Mouse (Mus musculus) lung, adult 18-20 months (tissue): ENCODE measurements around the gene Pigq.

ENCODE experiments used
- DNase-seq, 2 experiments: peaks; one replicate each; pipeline ENCODE4 v3.0.0; 2022; ENCODE audit warnings: mixed read lengths in 2 of 2

Pigq gene

DNA sequence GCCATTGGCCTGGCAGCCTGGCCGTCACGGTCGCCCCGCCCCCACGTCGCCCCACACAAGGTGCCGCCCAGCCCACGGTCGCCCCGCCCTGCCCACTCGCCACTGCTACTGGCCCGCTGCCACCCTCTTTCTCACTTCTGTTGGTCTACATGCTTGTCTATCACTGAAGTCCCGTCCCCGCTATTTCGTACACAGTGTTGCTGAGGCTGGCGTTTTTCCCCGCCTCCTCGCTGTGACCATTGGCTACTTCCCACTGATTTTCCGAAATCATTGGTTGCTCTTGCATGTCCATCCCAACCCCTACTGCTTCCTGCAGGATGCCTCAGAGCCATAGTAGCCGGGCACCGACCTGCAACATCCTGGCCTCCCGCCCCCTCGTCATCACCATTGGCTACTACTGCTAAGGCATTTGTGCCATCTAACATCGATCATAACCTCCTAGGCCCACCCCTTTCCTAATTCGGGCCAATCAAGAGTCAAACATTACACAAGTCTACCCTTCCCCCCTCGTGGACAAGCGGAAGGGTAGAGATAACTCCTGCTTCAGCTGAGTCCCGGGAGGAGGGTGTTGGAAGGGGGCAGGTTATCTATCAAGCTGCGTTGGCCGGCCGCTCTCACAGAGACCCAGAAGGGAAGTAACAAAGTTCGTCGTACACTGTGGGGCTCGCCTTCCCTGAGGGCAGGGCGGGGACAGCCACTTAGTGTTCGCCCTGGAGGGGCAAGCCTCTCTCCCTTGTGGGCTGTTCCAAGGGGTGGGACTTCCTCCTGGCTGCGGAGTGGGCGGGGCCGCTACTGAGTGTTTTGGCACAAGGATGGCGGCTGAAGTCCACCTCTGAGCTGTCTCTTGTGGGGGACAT, 24.7 kb downstream of the Pigq start:
- peak; percentile 100 for DNase-seq

DNA sequence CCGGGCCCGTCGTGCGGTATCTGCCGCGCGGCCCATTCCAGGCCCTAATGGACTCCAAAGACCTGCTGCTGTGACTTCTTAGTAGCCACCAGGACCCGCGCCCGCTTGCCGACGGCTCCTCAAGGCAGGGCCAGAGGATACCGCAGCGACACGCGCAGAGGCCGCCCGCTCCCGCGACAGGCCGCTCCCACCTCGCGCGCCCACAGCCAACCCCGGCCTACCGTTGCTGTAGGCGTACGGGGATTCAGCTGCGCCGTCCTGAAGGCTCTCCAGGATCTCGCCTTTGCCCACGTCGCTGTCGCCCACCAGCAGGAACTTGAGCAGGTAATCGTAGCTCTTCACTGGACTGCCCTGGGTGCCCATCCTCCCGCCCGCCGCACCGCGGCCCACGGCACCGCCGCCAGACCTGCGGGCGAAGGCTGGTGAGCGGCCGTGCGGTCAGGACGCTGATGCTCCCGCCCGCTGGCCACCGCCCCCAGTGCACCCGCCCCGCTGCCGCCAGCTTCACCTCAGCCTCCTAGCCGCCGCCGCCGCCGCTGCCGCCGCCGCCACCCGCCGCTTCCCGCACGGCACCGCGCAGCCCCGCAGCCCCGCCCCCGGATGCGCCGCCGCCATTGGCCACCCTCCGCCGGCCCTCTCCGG, 25.5 kb downstream of the Pigq start, which contains the start of gene Rab40c:
TSS of gene Rab40c (minus strand) at position 584 of the 642 bp plus-strand sequence.
- peak; percentile 41 to 49 for DNase-seq

DNA sequence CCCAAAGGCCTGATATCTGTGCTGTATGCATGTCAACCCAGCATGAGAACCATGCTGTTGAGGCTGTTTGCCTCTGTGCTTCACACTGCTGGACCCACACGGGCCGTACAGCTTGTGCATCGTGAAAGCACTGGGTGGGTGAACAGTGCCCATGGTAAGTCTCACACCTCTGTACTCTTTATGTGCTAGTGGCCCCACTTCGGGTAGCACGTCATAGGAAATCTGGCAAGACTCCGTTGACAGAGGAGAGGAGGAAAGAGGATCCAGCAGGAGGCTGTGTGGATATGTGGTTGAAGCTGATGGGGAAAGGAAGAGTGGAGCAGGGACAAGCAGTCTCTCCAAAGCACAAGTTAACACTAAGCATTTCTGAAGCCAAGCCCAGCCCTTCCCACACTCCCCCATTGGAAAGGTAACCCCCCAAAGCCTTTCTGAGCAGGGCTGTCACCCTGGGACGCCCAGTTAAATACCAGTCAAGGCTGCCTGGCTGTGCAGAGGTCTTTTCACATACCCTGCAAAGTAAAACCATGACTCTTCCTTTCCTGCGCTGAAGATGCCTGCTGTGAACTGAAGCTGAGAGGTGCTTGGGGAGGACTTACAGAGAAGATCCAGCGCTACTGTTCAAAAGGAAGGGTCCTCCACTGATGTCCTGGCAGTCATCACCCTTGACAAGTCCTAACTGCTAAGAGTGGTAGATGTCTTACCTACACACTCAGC, 26.5 kb downstream of the Pigq start:
- no peak for DNase-seq

DNA sequence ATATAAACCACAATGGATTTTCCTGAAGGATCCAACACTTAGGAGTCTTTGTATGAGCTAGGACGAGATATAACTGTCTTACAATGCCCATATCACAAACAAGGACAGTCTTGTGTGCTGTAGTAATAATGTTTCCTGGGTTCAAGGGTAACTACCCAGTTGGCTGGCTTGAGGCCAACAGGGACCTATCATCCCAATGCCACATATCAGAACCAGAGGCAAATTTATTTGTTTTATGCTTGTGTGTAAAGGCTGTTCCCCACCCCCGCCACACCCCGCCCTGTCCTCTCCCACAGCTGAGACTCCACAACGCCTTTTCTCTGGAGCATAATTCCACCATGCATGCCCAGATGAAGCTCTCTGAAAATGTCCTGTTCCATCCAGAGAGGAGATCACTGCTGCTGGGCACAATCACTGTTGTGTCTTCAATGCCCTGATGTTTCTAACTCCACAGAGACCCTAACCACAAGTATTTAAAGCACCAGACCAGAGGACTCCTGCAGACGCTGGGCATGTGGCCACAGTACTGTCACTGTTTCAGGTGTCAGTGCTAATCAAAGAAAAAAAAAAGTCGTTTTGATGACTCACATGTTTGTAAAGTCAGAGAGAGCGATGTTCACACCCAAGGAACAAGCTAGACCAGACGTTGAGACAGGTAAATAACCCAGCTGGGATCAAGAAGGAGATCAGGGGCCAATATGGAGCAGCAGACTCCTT, 27.6 kb downstream of the Pigq start:
- no peak for DNase-seq

DNA sequence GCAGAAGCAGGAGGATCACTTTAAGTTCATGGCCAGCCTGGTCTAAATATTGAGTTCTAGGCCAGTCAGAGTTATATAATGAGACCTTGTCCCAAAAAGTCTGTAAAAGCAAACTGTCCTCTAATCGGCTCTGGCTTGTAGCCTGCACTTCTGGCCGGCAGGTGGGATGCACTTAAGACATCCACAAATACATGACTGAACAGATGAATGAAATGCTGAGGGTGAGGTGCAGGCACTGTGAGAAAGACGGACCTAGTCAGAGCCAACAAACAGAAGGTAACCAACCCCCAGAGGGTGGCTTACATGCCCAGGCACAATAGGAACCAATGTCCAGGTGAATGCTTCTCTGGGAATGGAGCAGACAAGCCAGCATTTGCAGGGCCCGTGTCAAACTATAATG, 30.4 kb downstream of the Pigq start:
- DNase-seq = no peak

DNA sequence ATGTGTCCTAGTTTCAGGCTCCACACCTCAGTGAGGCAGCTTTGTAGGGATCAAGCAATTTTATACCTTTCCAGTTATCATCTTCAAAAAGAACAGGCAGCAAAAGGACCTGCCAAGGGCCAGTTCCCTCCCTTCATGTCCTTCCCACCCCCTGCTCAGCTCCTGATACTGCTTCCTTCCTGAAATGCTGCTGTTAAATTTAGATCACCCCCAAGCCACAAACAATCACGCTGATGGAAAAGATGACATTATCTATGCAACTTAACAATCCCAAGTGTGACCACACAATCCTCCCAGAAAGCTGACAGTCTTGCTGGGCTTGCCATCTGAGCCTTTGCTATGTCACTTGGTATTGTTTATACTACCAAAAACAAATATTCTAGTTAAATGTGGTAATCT, 30.9 kb downstream of the Pigq start:
- DNase-seq = peak; percentile 27 to 28

DNA sequence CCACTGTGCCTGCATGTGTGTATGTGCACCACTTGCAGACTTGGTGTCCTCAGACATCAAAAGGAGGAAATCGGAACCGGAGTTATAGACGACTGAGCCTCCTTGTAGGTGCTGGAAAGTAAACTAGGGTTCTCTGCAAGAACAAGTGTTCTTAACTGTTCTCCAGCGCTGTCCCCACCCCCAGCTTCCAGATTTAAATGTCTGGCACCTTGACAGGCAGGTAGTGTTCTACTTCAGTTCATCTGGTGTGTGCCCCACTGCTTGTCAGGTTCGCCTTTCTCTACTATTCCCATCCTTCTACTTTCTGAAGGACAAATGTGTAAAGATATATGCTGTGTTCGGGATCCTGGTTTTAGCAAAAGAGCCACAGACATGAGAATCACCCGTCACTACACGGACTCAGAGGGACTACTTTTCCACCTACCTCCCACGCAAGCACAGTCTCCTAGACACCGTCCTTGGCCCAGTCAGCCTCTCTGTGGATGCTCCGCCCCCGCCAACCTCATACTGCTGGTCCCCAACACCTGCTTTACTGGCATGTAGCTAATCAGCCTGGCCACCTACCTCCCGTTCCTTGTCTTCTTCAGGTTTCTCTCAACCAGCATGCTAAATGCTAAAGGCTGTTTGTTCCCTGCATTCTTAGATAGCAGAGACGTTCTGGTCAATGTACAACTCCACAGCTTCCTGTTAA, 31.4 kb downstream of the Pigq start:
- peak; percentile 70 to 76 for DNase-seq

DNA sequence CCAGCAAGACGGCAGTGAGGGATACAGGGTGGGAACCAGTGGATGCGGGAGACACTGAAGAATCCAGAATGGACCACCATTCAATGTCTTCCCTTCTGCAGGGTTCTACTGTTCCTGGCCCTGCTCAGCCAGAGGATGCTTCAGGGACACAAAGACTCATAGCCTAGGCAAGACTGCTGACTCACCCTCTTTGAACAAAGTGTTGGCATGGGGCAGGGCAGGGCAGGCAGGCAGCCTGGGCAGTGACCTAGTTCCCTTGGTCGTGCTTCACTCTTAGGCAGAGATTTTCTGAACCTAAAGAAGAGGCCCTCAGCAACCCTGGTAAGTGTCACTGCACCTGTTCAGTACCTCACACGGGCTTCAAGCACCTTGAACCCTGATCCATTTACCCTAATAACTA, 32.9 kb downstream of the Pigq start:
- peak; percentile 47 to 65 for DNase-seq

DNA sequence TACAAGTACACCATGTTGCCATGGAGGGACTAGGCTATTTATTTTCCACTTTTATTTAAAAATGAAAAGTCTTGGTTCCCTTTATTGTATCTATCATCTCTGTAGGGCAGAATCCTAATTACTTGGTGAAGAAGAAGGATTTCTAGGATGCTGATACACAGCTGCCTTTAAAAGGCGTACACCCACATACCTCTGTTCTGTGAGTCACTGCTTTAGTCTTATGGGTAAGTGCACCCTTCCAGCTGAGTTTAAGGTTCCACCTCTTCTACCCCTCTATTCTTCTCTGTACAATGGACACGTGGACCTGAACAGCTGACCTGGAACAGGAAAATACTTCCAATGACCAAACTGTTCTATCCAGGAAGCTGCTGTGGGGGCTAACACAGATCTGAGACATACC, 37.1 kb downstream of the Pigq start:
- DNase-seq = no peak

DNA sequence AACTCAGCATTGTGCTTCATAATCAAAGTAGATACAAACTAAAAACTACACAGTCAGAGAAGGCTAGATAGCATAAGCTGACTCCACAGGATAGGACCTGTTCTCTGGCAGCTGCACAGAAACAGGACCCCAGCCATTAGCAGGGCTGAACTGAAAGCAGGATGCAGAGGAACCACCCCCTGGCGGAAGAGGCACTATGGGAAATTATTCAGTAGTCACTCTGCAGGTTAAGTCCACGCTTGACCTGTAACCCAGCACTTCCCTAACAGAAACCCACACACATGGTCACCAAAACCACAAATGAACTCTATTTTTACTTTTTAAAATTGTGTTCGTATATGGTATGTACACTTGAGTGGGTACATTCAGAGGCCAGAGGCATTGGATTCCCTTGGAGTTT, 41.7 kb downstream of the Pigq start:
- DNase-seq = no peak

DNA sequence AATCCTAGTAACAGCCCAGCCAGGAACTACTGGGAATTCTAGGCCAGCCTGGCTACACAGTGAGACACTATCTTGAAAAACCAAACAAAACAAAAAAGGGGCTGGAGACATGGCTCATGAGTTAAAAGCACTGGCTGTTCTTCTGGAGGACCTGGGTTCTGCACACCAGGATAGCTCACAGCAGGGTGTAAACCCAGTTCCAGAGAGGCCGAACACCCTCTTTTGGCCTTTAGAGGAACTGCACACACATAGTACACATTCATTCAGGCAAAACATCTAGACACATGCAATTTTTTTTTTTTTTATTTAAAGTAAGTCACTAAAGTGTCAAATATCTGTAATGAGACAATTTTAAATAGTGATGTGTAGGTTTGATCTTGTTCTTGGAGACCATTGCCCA, 44.5 kb downstream of the Pigq start:
- DNase-seq = no peak

DNA sequence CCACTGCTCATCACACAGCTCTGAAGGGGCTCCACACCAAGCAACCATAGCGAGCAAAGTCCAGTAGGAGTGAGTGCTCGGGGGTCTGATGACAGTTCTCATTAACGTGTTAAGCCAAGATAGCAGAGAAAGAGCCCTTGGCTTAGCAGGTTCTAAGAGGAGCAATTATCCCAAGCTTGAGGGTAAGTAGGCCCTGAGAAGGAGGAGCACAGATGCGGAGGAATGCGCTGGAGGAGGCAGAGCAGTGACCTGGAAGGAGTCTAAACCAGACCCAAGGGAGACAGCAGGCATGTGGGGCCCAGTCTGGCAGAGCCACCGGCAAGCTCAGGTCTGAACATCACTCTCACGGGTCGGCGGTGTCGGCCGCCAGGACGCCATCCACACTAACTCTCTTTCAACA, 48.8 kb downstream of the Pigq start:
- no peak for DNase-seq

DNA sequence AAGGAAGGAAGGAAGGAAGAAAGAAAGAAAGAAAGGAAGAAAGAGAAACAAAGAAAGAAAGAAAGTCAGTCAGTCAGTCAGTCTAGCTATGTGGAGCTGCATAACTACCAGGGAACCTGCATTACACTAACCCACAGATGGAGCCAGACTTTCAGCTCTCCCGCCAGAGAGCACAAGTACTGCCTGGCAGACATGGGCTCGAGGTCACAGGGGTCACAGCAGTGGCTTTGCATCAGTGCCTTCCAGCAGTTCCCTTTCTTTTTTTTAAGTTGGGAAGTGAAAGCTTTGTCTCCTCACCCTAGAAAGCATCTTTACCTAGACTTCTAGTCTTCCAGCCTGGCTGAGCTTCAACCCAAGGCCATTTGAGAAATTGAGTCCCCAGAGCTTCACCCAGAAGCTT, 49.3 kb downstream of the Pigq start:
- no peak for DNase-seq

DNA sequence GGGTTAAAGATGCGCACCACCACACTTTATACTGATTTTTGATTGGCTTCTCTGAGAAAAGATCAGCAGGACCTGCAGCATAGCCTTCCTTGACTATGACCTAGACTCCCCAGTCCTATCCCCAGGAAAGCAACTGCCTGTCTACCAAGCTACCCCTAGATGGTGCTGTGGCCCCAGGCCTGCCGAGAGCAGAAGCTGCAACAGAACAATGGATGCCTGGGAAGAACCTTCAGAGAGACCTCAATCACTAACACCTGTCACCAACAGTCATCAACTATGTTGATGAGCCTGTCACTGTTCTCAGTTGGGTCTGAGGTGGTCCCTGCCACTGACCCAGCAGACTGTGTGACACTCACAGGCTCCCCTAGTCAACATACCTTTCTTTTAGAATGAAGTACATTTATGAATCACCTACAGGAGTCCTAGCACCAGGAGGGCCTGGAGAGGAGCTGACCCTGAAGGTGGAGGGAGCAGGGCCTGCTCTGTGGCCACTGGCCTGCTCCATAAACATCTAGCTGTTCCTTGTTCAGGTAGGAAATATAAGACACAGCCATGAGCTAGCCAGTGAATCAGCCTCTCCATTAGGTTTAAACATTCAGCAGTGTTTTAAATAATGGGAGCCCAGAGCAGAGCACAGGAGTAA, 50.6 kb downstream of the Pigq start:
- DNase-seq = peak; percentile 64 to 68

DNA sequence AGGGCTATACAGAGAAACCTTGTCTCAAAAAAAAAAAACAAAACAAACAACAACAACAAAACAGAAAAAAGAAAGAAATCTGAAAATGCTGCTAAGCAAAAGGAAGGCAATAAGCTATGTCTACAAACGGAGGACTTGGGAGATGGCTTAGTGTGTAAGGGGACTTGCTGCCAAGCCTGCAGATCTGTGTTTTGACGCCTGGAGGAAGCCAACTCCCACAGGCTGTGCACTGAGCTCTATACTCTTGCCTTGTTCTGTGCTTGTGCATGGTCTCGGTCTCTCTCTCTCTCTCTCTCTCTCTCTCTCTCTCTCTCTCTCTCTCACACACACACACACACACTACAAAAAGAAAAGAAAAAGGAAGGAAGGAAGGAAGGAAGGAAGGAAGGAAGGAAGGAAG, 55.9 kb downstream of the Pigq start:
- DNase-seq = no peak

DNA sequence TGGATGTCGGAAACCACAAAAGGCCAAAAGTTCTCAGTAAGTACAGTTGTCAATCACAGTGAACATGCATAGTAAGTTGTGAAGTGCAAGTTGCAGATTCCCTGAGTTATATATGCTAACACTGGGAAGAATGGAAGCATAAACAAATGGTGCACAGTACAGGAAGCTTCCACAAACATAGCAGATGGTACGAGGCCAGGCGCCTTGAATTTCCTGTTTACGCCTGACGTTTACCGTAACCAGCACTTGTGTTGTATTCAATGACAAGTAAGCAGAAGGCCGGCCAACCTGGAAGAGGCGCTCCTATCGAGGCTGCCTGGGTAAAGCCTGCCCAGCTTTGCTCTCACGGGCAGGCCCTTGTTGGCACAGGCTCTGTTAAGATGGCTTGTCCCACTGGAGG, 57.3 kb downstream of the Pigq start:
- DNase-seq = peak; percentile 31 to 60

DNA sequence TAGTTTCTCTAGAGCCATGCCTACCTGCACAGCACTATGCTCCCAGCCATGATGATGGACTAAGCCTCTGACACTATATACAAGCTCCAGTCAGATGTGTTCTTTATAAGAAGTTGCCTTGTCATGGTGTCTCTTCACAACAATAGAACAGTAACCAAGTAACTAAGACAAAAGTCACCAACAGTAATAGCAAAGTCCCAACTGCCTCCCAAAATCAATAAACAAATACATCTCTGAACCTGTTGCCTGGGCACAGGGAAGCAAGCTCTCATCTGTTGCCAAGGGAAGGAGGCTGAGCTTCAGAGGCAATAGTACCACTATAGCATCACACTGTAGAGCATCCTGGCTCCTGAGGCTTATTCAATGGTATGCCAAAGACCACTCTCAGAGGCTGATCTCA, 57.9 kb downstream of the Pigq start:
- no peak for DNase-seq

DNA sequence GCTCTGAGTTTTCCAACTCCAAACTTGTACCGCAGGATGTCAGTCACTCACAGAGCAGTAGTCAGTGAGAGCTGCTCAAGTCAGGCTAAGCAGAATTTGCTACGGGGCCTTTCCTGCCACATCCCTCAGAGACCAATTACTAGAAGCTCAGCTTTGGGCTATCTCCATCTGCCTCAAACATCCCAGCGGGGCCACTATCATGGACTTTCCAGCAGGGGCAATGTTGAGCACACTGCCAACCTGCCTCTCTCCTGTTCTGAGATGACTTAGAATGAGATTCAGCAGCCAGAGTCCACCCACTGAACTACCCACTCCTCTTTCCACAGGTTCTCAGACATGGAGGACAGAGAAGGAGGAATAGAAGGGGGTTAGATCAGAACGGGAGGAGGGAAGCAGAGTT, 59.1 kb downstream of the Pigq start:
- DNase-seq = no peak

DNA sequence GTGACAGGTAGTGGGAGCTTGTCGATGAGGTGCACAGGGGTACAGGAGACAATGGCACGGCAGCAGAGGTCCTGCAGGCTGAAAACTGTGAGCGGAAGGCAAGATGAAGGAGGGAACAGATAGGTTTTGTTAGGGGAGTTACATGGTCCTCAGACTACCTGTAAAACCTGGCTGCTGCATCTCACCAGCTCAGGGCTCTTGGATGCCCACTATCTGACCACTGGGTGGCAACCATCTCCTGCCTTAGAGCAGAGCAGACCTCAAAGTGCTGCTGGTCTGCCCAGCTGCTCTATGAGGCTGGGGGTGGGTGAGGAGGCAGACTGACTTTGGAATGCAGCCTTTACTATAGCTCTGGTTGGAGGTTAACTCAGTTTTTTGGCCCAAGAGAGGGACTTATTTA, 60.9 kb downstream of the Pigq start:
- no peak for DNase-seq

DNA sequence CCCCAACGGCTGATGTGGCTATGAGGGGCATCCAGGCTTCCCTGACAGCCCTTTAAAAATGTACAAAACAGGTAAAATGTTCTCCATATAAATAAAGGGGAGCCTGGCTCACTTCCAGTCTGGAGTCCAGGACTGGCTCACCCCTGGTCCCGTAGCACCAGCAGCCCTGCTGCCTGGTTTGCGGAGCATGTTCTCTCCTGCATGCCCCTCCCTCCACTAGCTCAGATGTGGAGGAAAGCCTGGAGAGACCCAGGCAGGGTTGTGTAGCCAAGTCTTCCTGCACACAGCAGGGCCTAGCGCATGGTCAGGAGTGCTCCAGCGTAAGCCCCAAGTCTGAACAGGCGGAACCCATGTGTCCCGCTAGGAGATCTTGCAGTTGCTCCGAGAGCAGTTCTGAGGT, 61.5 kb downstream of the Pigq start:
- DNase-seq = no peak

DNA sequence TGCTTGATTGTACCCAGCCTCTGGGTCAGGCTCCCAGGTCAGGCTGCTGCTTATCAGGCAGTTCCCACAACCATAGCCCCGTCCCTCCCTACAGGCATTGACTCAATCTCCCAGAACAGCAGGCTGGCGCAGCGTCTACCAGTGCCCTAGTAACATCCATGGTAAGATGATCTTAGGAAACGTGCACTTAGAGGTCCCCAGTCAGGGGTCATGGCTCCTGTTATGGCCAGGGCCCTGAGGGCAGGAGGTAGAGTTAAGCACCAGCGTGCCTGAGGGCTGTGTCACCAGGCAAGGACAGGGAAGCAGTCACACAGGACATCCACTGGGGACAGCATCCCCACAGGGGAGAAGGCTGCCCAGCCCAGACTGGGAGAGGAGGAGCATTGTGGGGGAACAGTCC, 62.4 kb downstream of the Pigq start:
- DNase-seq = no peak

DNA sequence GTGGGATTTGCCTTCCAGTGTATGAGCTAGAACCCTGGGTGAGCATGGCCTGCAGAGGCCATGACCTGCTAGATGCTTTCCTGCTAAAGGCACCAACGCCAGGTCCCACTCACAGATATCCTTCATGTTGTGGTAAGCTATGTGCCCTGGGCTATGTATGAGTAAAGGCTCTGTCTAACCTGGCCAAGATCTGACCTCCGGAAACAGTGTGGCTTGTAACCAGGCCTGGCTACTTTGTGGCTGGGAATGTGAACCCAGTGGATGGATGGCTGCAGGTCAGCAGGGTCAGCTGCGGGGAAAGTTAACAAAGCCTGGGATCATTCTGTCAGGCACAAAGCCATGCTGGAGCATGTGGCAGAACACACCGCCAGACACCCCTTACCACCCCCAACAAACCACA, 63.0 kb downstream of the Pigq start:
- DNase-seq = no peak
